Mouse (Mus musculus) ES-CJ7 (cell line): ENCODE data around the gene Fcrlb.
A peak's percentile ranks its signal among the peaks of the same experiment; 100 is the strongest.

Experiments used
- DNase-seq: peaks from one replicate; pipeline ENCODE4 v3.0.0; 2011; ENCODE audit warnings: low read depth, low spot score

Gene Fcrlb

GRCm38 (mm10) chr1:170907456-170908191 is 5.1 kb downstream of the Fcrlb start:
- peak; percentile 41 for DNase-seq

GRCm38 (mm10) chr1:170907111-170907455 is 5.7 kb downstream of the Fcrlb start:
- no peak for DNase-seq

- no peak for DNase-seq
Measured at GRCm38 (mm10) chr1:170903485-170903884, 9.3 kb downstream of the Fcrlb start.

- peak; percentile 92 for DNase-seq
Measured at GRCm38 (mm10) chr1:170901536-170902238, 11.1 kb downstream of the Fcrlb start.

GRCm38 (mm10) chr1:170900799-170901467 is 11.8 kb downstream of the Fcrlb start:
- DNase-seq = peak; percentile 70

DNA sequence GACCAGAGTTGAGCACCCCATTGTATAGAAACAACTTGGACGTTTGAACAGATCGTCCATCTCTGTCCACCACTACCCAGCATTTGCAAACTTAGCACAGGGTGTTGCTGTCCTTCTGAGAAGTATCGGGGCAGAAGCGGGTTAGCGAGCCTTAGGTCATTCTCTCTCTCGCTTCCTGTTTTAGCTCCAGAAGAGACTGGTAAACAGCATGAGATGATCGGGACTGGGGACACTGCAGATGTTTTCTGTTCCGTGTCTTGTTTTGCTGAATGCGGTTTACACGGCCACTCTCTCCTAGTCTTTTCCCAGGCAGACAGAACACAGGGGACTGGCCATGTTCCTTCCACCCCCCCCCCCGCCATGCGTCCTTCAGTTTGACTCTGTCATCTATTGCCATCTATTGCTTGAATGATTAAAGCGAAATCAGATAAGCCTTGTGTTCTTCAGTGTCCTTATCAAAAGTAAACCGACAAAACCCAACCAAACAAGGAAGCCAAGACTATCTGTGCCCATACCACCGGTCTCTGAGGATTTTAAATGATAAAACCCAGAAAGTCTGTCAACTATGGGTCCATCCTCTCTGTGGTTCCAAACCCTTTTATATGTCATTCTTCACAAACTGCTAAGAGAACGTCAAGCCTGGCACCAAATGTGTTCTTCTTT is 14.2 kb downstream of the Fcrlb start:
- no peak for DNase-seq

- DNase-seq = no peak
Measured at GRCm38 (mm10) chr1:170896651-170897281, 16.0 kb downstream of the Fcrlb start.

GRCm38 (mm10) chr1:170894603-170895602 is 17.8 kb downstream of the Fcrlb start:
- peak; percentile 81 for DNase-seq

DNA sequence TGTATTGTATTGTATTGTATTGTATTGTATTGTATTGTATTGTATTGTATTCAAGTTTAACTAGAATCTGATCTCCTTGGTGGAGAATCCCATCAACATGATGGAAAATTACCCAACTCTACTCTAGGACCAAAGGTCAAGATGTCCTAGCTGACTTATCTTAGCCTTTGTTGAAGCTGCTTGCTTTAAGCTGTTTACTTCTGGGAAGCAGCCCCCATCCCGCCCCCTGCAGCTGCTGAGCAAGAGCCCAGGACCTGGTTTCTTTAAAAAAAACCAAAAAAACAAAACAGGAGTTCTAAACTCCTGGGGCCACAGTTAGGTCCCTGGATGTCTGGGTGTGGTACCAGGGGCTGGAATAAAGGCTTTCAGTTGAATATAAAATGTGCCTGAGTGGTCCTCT is 20.5 kb downstream of the Fcrlb start:
- DNase-seq = no peak

GRCm38 (mm10) chr1:170891646-170892045 is 21.1 kb downstream of the Fcrlb start:
- DNase-seq = no peak

GRCm38 (mm10) chr1:170889310-170889709 is 23.4 kb downstream of the Fcrlb start:
- DNase-seq = peak; percentile 93

GRCm38 (mm10) chr1:170886044-170886458 is 26.7 kb downstream of the Fcrlb start:
- DNase-seq = no peak

DNA sequence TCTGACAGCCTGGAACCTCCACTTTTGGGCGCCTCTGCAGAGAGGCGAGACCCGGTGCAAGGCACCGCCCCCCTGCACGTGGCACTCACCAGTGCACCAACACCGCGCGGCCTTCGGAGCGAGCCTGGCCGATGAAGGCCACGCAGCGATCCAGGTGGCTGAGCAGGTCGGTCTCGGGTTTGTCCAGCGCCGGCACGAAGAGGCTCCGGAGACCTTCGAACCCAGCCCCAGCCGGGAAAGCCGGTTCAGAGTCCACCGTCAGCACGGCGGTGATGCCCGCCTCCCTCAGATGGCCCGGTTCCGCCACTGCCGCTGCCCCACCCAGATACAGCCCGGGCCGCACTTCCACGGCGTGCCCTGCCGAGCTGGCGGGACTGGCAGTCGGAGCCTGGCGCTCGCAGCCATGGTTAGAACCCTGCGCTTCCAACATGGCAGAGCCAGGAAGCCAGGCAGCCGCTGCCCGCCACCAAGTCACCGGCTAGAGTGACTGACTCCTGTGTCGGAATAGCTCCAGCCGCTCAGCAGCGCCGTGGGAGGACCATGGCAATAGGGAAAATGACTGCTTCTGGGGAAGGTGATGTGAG is 27.7 kb downstream of the Fcrlb start, which contains the start of the genes Gm26620 and Dusp12:
Gene Gm26620 (plus strand): TSS at position 88 of the 584 bp plus-strand sequence.
Gene Dusp12 (minus strand): TSS at position 563 of the 584 bp plus-strand sequence.
- peak; percentile 97 for DNase-seq

DNA sequence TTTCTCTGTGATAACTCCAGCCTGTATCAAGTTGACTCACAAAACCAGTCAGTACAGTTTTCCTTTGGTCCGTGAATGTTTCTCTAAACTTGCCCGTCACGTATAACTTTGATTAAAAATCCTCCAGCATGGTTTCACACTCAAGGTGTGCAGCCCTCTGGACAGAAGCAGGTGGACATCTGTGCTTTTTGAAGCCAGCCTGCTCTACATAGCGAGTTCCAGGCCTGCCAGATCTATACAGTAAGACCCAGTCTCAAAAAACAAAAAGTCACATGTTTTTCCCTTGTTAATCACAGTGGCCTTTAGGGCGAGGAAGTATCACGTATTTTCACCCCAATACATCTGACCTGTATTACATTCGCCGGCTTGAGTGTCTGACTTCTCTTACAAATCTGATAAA is 28.4 kb downstream of the Fcrlb start:
- no peak for DNase-seq

DNA sequence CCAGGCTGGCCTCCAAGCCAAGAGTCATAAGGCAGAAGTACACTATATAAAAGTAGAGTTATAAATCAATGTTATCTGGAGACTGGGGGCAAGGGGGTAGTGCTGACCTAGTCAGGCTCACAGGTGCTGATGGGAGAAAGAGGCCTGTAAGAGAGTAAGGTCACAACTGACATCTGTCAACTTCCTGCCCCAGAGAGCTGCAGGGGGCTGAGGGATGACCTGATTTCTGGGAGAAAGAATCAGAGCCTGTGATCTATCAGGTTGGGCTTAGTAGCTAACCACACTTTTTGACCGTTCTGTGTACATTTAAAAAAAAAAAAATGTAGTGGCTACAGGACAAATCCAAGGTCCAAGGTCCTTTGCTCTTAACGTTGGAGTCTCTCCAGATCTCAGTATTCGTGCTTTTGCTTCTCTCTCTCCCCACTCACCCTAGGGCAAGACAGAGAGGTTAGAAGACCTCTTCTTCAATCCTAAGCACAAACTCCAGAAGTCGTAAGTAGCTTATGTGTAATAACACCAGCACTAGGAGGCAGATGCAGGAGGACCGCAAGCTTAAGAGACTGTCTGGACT is 29.7 kb downstream of the Fcrlb start:
- DNase-seq = no peak

GRCm38 (mm10) chr1:170876906-170877305 is 35.8 kb downstream of the Fcrlb start:
- no peak for DNase-seq

DNA sequence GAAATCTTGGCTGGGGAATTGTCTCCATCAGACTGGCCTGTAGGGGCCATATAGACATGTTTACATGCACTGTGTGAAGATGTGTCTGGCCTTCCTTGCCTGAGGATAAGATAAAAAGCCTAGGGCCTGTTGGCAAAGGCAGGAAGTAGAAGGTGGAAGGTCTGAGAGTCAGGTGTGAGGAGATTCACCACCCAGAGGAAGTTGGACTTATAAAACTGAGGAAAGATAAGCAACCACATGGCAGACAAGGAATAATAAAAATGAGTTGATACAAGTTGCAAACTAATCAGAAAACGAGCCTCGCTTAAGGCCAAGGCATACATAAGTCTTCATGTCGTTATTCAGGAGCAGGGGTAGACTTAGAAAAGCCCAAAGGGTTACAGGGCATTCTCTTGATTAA is 37.1 kb downstream of the Fcrlb start:
- no peak for DNase-seq

- DNase-seq = peak; percentile 72
Measured at GRCm38 (mm10) chr1:170871961-170872360, 40.8 kb downstream of the Fcrlb start.

GRCm38 (mm10) chr1:170871402-170871801 is 41.3 kb downstream of the Fcrlb start:
- peak; percentile 91 for DNase-seq
